Mouse (Mus musculus) hindbrain, embryonic 14.5 days (tissue): Measurements from ENCODE around the gene Zfand6. TPM values are rescaled to one million over a fixed set of nuclear protein-coding genes. Genes with fewer than 3 reads are reported as not detected.

ENCODE experiments used
- ATAC-seq: fragments of 200-750 bp; cut with Nextera tagmentation; 2 replicates; pipeline ENCODE4 v1.8.0; 2017; ENCODE audit warnings: moderate number of reproducible peaks, mild to moderate bottlenecking, moderate TSS enrichment, moderate library complexity; ENCODE audit not compliant: low FRiP score
- DNase-seq: peaks from one replicate; pipeline ENCODE4 v3.0.0-alpha.2; 2015; ENCODE audit warnings: low spot score
- H3K27ac ChIP-seq: fragments of 300-500 bp; sonication (generic); 2 replicates; pipeline ENCODE4 v1.5.1; 2014; ENCODE audit warnings: mild to moderate bottlenecking, moderate library complexity
- H3K27me3 ChIP-seq: fragments of 300-500 bp; sonication (generic); 2 replicates; pipeline ENCODE4 v1.6.1; 2014; ENCODE audit warnings: mild to moderate bottlenecking, low read length, mixed read lengths; ENCODE audit not compliant: control insufficient read depth, insufficient read depth
- H3K36me3 ChIP-seq: fragments of 300-500 bp; sonication (generic); replicated peaks from 2 replicates; pipeline ENCODE4 v1.6.1; 2014; ENCODE audit not compliant: control insufficient read depth, insufficient read depth
- H3K4me1 ChIP-seq: fragments of 300-500 bp; sonication (generic); replicated peaks from 2 replicates; pipeline ENCODE4 v1.6.1; 2014; ENCODE audit warnings: antibody characterized with exemption, low read length, mixed read lengths; ENCODE audit not compliant: control insufficient read depth, insufficient read depth
- H3K4me2 ChIP-seq: fragments of 300-500 bp; sonication (generic); replicated peaks from 2 replicates; pipeline ENCODE4 v1.6.1; 2014; ENCODE audit warnings: mild to moderate bottlenecking, moderate library complexity
- H3K4me3 ChIP-seq: fragments of 300-500 bp; sonication (generic); replicated peaks from 2 replicates; pipeline ENCODE4 v1.5.1; 2014; ENCODE audit warnings: mild to moderate bottlenecking, low read length
- H3K9ac ChIP-seq: fragments of 300-500 bp; sonication (generic); 2 replicates; pipeline ENCODE4 v1.6.1; 2014
- H3K9me3 ChIP-seq: fragments of 300-500 bp; sonication (generic); 2 replicates; pipeline ENCODE4 v1.6.1; 2016; ENCODE audit warnings: low read length; ENCODE audit not compliant: control insufficient read depth
- WGBS: fragments of 180-500 bp; shearing (Covaris S2); extraction: QIAGEN DNeasy Blood & Tissue Kit; methylation state at CpG from one replicate; pipeline ENCODE4 v1.1.7; 2014; 5-methylcytosine and 5-hydroxymethylcytosine counted together
- polyA plus RNA-seq: library from polyadenylated mRNA; unstranded; fragments of >200 nt; fragmentation: Nextera tagmentation; extraction: Ambion mirVana; gene quantifications from 2 replicates; pipeline ENCODE4 v1.2.1, GENCODE M21; 2014

Zfand6 gene
- polyA plus RNA-seq, 1 experiment from 2014 or later: 217 TPM

DNA sequence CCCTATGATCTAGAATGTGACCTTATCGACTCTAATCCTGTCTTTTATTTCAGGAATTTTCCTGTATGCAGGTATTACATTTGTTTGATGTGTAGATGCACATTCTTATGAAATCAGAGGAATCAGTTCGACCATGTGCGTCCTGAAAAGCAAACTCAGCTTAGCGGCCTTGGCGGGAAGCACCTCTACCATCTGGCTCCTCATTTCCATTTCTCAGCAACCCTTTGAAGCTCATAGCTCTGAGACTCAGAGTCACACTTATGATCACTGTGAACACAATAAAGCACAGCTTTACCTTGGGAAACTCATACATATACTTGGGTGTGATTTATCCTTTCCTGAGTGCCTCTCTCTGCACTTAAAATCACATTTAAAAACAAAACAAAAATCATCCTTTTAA lies 21.8 kb downstream of the Zfand6 start:
- WGBS: 71% methylated on average over 5 of the region's 5 CpGs
- DNase-seq (no peak), ATAC-seq (no peak)

GRCm38 (mm10) chr7:84652740-84653139 lies 37.0 kb downstream of the Zfand6 start:
- Histone ChIP-seq H3K36me3 (no peaks in the 10 kb centered on the region), H3K9ac (no peak overlapping the region), H3K9me3 (no peaks in the 10 kb centered on the region), H3K4me3 (no peak overlapping the region), H3K4me2 (no peak overlapping the region), H3K27me3 (no peaks in the 10 kb centered on the region), H3K27ac (no peak overlapping the region), H3K4me1 (no peaks in the 10 kb centered on the region)
- ATAC-seq: no peak
- no peak for DNase-seq
- 93% methylated on average over 2 of the region's 2 CpGs for WGBS

More for the DNA sequence above, 21.8 kb downstream of the Zfand6 start:
- Histone ChIP-seq H3K27me3 (no peaks in the 10 kb centered on the region), H3K36me3 (no peaks in the 10 kb centered on the region), H3K4me1 (0 out of 2 replicates have a peak, but pooled peaks cover 10% of the 10 kb centered on the region), H3K9me3 (no peaks in the 10 kb centered on the region), H3K4me2 (no peak overlapping the region), H3K27ac (no peak overlapping the region), H3K9ac (no peak overlapping the region), H3K4me3 (no peak overlapping the region)

GRCm38 (mm10) chr7:84651987-84652321 lies 37.8 kb downstream of the Zfand6 start:
- DNase-seq (no peak), ATAC-seq (no peak)
- Histone ChIP-seq H3K4me2 (no peak overlapping the region), H3K27ac (no peak overlapping the region), H3K9me3 (no peaks in the 10 kb centered on the region), H3K9ac (no peak overlapping the region), H3K27me3 (no peaks in the 10 kb centered on the region), H3K4me1 (no peaks in the 10 kb centered on the region), H3K4me3 (no peak overlapping the region), H3K36me3 (no peaks in the 10 kb centered on the region)
- WGBS: 85% methylated on average over 2 of the region's 2 CpGs

DNA sequence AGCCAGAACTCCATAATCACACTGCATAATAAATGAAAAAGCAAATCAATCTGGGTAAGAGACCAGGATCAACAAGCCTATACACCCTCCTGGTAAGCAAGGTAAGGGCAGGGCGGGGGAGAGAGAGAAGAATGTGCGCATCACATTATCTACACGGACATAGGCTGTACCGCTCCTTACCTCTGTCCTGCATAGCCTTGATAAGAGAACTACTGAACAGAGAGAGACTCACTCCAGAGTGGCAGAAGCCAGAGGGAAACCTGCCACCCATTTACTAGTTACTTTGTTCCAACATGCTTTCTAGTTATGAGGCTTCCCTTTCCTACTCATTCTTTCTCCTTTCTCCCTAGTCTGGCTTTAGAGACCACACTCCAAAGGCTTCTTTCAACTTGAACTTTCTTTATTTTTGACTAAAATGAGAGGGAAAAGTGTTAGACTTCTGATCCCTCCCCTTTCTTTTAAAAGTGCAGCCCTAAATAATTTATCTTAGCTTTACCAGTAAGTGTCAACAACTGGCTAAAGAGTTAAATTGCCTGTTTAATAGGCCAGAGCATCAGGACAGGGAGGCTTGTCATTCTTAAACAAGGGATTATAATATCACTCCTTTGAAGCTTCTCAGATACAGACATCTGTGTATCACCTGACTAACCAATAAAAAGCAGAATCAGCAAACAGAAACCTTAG lies 38.3 kb downstream of the Zfand6 start:
- no peak overlapping the region for H3K9ac ChIP-seq
- no peaks in the 10 kb centered on the region for H3K27me3 ChIP-seq
- H3K4me2 ChIP-seq: no peak overlapping the region
- no peak overlapping the region for H3K4me3 ChIP-seq
- H3K36me3 ChIP-seq: no peaks in the 10 kb centered on the region
- DNase-seq (no peak), ATAC-seq (no peak)
- WGBS: 98% methylated on average over 4 of the region's 4 CpGs
- no peak overlapping the region for H3K27ac ChIP-seq
- no peaks in the 10 kb centered on the region for H3K9me3 ChIP-seq
- H3K4me1 ChIP-seq: no peaks in the 10 kb centered on the region

DNA sequence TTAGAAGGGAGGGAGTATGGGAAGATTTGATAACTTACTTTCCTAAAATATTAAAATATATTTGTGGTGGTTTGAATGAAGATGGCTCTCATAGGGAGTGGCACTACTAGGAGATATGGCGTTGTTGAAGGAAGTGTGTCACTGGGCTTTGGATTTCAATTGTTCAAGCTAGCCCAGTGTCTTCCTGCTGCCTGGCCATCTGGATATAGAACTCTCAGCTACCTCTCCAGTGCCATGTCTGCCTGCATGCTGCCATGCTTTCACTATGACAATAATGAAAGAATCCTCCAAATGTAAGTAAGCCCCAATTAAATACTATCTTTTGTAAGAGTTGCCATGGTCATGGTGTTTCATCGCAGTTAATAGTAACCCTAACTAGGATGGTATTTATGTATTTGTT lies 40.7 kb downstream of the Zfand6 start:
- WGBS: 92% methylated on average over 2 of the region's 2 CpGs

GRCm38 (mm10) chr7:84646256-84646655 lies 43.5 kb downstream of the Zfand6 start:
- no peak overlapping the region for H3K4me3 ChIP-seq
- ATAC-seq (no peak), DNase-seq (no peak)
- H3K27ac ChIP-seq: no peak overlapping the region
- no peaks in the 10 kb centered on the region for H3K36me3 ChIP-seq
- 61% methylated on average over 1 of the region's 1 CpGs for WGBS
- no peak overlapping the region for H3K4me2 ChIP-seq
- no peak overlapping the region for H3K9ac ChIP-seq
- no peaks in the 10 kb centered on the region for H3K9me3 ChIP-seq
- H3K4me1 ChIP-seq: no peaks in the 10 kb centered on the region; the same call in 1 of the 2 replicates
- no peaks in the 10 kb centered on the region for H3K27me3 ChIP-seq

More for the DNA sequence above, 40.7 kb downstream of the Zfand6 start:
- DNase-seq: no peak
- no peak overlapping the region for H3K9ac ChIP-seq
- no peak overlapping the region for H3K4me2 ChIP-seq
- H3K27ac ChIP-seq: no peak overlapping the region
- H3K36me3 ChIP-seq: no peaks in the 10 kb centered on the region
- no peak overlapping the region for H3K4me3 ChIP-seq
- no peaks in the 10 kb centered on the region for H3K4me1 ChIP-seq
- no peaks in the 10 kb centered on the region for H3K27me3 ChIP-seq
- no peak for ATAC-seq
- no peaks in the 10 kb centered on the region for H3K9me3 ChIP-seq

GRCm38 (mm10) chr7:84643270-84643998 lies 46.3 kb downstream of the Zfand6 start:
- Histone ChIP-seq H3K9me3 (no peaks in the 10 kb centered on the region), H3K4me1 (no peaks in the 10 kb centered on the region; the same call in 1 of the 2 replicates), H3K27ac (no peak overlapping the region), H3K27me3 (no peaks in the 10 kb centered on the region), H3K4me2 (no peak overlapping the region), H3K36me3 (no peaks in the 10 kb centered on the region), H3K4me3 (no peak overlapping the region), H3K9ac (no peak overlapping the region)
- ATAC-seq (no peak), DNase-seq (no peak)
- WGBS: 96% methylated on average over 6 of the region's 6 CpGs

- 92% methylated on average over 6 of the region's 6 CpGs for WGBS
- DNase-seq (no peak), ATAC-seq (no peak)
- no peak overlapping the region for H3K4me3 ChIP-seq
- H3K4me1 ChIP-seq: no peaks in the 10 kb centered on the region; the same call in 1 of the 2 replicates
- no peaks in the 10 kb centered on the region for H3K36me3 ChIP-seq
- no peaks in the 10 kb centered on the region for H3K27me3 ChIP-seq
- H3K4me2 ChIP-seq: no peak overlapping the region
- no peak overlapping the region for H3K9ac ChIP-seq
- H3K9me3 ChIP-seq: no peaks in the 10 kb centered on the region
- no peak overlapping the region for H3K27ac ChIP-seq
These were observed 47.4 kb downstream of the Zfand6 start for GRCm38 (mm10) chr7:84642159-84642928.

DNA sequence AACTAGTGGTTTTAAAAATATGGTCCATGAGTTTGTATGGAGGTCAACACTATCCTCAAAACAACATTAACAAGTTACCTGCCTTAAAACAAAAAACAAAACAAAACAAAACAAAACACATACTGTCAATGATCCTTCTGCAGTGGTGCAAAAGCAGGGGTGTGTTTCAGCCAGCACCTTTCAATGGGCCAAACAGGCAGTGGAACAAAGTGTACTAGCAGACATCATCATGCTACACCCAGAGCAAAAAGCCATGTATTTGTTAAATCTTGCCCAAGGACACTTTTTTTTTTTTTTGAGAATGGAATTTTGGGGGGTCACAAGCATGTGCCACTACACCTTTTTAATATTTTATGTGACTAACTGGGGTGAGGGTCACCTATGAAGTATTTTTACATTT lies 52.8 kb downstream of the Zfand6 start:
- H3K9ac ChIP-seq: no peak overlapping the region
- DNase-seq (no peak), ATAC-seq (no peak)
- H3K27ac ChIP-seq: no peak overlapping the region
- H3K27me3 ChIP-seq: no peaks in the 10 kb centered on the region
- no peak overlapping the region for H3K4me2 ChIP-seq
- H3K36me3 ChIP-seq: peaks cover 15% of the 10 kb centered on the region
- H3K4me1 ChIP-seq: no peaks in the 10 kb centered on the region
- H3K4me3 ChIP-seq: no peak overlapping the region
- no peaks in the 10 kb centered on the region for H3K9me3 ChIP-seq
